Mouse (Mus musculus) kidney, postnatal 0 days (tissue): ENCODE measurements around the gene Mgrn1. TPM values are rescaled to one million over a fixed set of nuclear protein-coding genes. Genes with fewer than 3 reads are reported as not detected.

Experiments
- ATAC-seq: fragments of 200-750 bp; cut with Nextera tagmentation; replicated peaks from 2 replicates; pipeline ENCODE4 v1.8.0; 2017; ENCODE audit warnings: low read depth, moderate number of reproducible peaks, moderate TSS enrichment, moderate library complexity; ENCODE audit not compliant: low FRiP score
- DNase-seq: peaks from one replicate; pipeline ENCODE4 v3.0.0-alpha.2; 2016; ENCODE audit warnings: low spot score
- H3K27ac ChIP-seq: fragments of 300-500 bp; sonication (generic); 2 replicates; pipeline ENCODE4 v1.5.1; 2014; ENCODE audit warnings: mild to moderate bottlenecking
- H3K27me3 ChIP-seq: fragments of 300-500 bp; sonication (generic); 2 replicates; pipeline ENCODE4 v1.6.1; 2014; ENCODE audit warnings: low read length, mixed read lengths; ENCODE audit not compliant: insufficient read depth
- H3K36me3 ChIP-seq: fragments of 300-500 bp; sonication (generic); 2 replicates; pipeline ENCODE4 v1.6.1; 2014; ENCODE audit warnings: low read length, mixed read lengths; ENCODE audit not compliant: insufficient read depth
- H3K4me1 ChIP-seq: fragments of 300-500 bp; sonication (generic); replicated peaks from 2 replicates; pipeline ENCODE4 v1.6.1; 2014; ENCODE audit warnings: antibody characterized with exemption, low read length, mixed read lengths; ENCODE audit not compliant: insufficient read depth
- H3K4me2 ChIP-seq: fragments of 300-500 bp; sonication (generic); 2 replicates; pipeline ENCODE4 v1.6.1; 2014; ENCODE audit warnings: mild to moderate bottlenecking, low read length, moderate library complexity, mixed read lengths
- H3K4me3 ChIP-seq: fragments of 300-500 bp; sonication (generic); replicated peaks from 2 replicates; pipeline ENCODE4 v1.5.1; 2014; ENCODE audit warnings: low read depth, low read length
- H3K9ac ChIP-seq: fragments of 300-500 bp; sonication (generic); 2 replicates; pipeline ENCODE4 v1.6.1; 2014; ENCODE audit warnings: low read depth, low read length
- H3K9me3 ChIP-seq: fragments of 300-500 bp; sonication (generic); replicated peaks from 2 replicates; pipeline ENCODE4 v1.6.1; 2016; ENCODE audit warnings: low read length, inconsistent platforms, mixed read lengths
- CTCF ChIP-seq: IDR thresholded peaks from 2 replicates; pipeline ENCODE4 v1.5.1; 2016; ENCODE audit warnings: antibody characterized with exemption, low read depth, mild to moderate bottlenecking, moderate library complexity
- WGBS: fragments of 180-500 bp; shearing (Covaris S2); extraction: QIAGEN DNeasy Blood & Tissue Kit; methylation state at CpG from one replicate; pipeline ENCODE4 v1.1.7; 2014; 5-methylcytosine and 5-hydroxymethylcytosine counted together
- polyA plus RNA-seq: library from polyadenylated mRNA; unstranded; fragments of >200 nt; fragmentation: Nextera tagmentation; extraction: Ambion mirVana; gene quantifications from 2 replicates; pipeline ENCODE4 v1.2.1, GENCODE M21; 2015

The Mgrn1 gene
- polyA plus RNA-seq, 1 experiment from 2014 or later = 85.9 TPM

DNA sequence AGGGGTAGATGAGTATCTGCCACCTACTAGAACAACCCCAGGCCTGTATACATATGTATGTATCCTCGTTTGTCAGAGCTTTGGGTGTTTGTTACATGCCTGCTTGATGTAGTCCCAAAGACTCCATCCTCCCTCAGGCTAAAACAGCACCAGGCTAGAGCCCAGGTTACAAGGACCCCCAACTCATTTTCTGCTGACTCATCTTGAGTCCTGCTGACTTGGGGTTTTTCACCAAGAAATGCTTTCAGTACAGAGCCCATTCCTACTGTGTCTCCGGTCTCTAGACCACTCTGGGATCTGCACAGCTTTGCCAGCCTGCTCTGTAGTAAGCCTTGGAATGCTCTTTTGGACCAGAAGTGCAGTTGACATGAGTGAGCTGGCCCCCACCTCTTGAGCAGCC, 30.6 kb downstream of the Mgrn1 start:
- ATAC-seq = no peak
- Histone ChIP-seq H3K36me3 (peaks cover 31% of the 10 kb centered on the region), H3K4me1 (no peaks in the 10 kb centered on the region; the same call in 1 of the 2 replicates), H3K4me3 (no peak overlapping the region), H3K27ac (no peak overlapping the region), H3K9me3 (no peaks in the 10 kb centered on the region), H3K4me2 (no peak overlapping the region), H3K27me3 (no peaks in the 10 kb centered on the region), H3K9ac (no peak overlapping the region)
- no peak for DNase-seq
- TF ChIP-seq CTCF = no peak
- WGBS = 81% methylated on average over 2 of the region's 2 CpGs

DNA sequence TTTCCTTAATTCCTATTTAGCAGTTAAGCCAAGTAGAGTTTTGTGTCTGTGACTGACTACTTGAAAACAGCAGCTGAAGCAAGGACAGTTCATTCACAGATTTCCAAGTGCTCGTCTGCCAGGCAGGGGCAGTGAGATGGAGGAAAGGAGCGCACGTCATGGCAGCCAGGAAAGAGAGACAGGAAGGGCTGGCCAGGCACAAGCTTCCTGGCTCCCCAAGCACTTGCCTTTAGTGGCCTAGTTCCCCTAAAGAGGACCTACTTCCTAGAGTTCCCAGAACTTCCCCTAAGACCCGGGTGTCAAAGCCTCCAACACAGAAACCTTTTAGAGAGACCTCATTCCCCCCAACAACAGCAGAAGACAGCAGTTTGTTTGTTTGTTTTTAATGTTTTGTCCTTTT, 34.5 kb downstream of the Mgrn1 start:
- Histone ChIP-seq H3K4me2 (no peak overlapping the region), H3K27me3 (no peaks in the 10 kb centered on the region), H3K27ac (peak overlapping the region; percentile 48; the same call in 1 of the 2 replicates), H3K36me3 (peaks cover 56% of the 10 kb centered on the region), H3K9ac (no peak overlapping the region), H3K4me1 (no peaks in the 10 kb centered on the region), H3K9me3 (no peaks in the 10 kb centered on the region), H3K4me3 (no peak overlapping the region)
- WGBS = 74% methylated on average over 4 of the region's 4 CpGs
- ATAC-seq = no peak
- no peak for DNase-seq
- no peak for TF ChIP-seq CTCF

DNA sequence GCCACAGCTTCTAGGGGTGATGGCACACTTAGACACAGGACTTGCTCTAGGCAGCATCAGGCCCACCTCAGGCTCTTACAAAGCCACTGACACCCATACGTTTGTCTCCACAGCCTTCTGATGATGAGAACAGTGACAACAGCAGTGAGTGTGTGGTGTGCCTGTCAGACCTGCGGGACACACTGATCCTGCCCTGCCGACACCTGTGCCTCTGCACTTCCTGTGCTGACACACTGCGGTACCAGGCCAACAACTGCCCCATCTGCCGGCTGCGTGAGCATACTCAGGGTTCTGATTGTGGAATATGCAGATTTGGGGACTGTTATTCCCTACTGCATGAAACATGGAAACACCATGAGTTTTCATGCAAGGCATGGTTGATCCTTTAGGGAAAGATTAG, 36.4 kb downstream of the Mgrn1 start:
- DNase-seq (no peak), ATAC-seq (no peak)
- Histone ChIP-seq H3K9ac (no peak overlapping the region), H3K27ac (no peak overlapping the region), H3K36me3 (peaks cover 61% of the 10 kb centered on the region), H3K27me3 (no peaks in the 10 kb centered on the region), H3K4me1 (no peaks in the 10 kb centered on the region), H3K4me2 (no peak overlapping the region), H3K9me3 (no peaks in the 10 kb centered on the region), H3K4me3 (no peak overlapping the region)
- no peak for TF ChIP-seq CTCF
- WGBS = 93% methylated on average over 6 of the region's 6 CpGs

DNA sequence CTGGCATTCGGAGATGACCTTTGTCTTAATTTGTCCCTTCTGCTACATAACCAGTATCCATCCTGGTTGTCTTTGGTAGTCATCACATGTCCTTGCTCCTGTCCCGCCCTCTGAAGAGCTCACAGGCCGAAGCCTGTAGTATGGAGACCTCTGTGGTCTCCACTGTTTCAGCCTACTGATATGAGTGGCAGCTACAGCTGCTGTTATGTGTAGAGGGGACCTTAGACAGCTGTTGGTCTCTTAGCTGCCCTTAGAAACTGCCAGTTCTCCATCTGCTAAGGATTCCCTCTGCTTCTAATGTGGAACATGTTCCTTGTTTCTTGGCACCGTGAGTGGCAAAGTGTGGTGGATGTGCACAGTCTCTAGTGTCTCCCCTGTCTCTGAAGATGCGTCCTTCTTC, 37.9 kb downstream of the Mgrn1 start:
- Histone ChIP-seq H3K9ac (no peak overlapping the region), H3K27me3 (no peaks in the 10 kb centered on the region), H3K4me3 (no peak overlapping the region), H3K9me3 (no peaks in the 10 kb centered on the region), H3K36me3 (peaks cover 65% of the 10 kb centered on the region), H3K4me2 (no peak overlapping the region), H3K27ac (no peak overlapping the region), H3K4me1 (no peaks in the 10 kb centered on the region)
- DNase-seq (no peak), ATAC-seq (no peak)
- no peak for TF ChIP-seq CTCF
- 91% methylated on average over 5 of the region's 5 CpGs for WGBS

DNA sequence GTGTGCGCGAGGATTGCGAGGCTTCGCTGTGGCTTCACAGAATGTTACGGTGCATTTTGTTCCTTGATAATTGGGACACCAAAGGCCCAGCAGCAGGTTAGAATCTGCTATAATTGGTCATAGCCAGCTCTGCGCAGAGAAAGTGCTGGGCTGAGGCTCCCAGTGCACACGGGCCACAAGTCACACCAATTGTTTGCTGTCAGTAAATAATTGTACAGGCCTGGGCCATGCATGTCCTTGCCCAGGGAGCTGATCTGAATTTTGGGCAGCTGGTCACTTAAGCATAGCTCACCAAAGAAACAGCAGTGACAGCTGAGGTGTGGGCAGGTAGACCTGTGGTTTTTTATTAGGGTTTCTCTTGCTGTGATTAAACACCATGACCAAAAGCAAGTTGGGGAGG, 41.9 kb downstream of the Mgrn1 start:
- H3K27ac ChIP-seq = no peak overlapping the region
- H3K9me3 ChIP-seq = no peaks in the 10 kb centered on the region
- H3K4me3 ChIP-seq = no peak overlapping the region
- no peak for DNase-seq
- H3K9ac ChIP-seq = no peak overlapping the region
- peaks cover 78% of the 10 kb centered on the region for H3K36me3 ChIP-seq
- no peak overlapping the region for H3K4me2 ChIP-seq
- no peaks in the 10 kb centered on the region for H3K27me3 ChIP-seq
- TF ChIP-seq CTCF = no peak
- ATAC-seq = no peak
- H3K4me1 ChIP-seq = no peaks in the 10 kb centered on the region
- 93% methylated on average over 7 of the region's 7 CpGs for WGBS

DNA sequence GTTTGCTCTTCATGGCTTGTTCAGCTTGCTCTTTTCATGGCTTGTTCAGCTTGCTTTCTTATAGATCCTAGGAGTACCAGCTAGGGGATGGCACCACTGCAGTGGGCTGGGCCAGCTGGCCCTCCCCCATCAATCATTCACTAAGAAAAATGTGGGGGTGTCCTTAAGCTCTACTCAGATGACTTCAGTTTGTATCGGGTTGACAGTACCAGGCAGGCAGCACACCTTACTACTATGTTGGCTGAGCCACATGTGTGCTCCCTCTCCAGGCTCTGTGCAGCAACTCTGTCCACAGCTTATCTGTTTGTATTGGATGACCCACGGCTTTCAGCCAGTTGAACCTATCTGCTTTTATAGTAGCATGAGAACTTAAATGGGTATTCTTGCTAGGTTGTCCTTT, 42.4 kb downstream of the Mgrn1 start:
- DNase-seq (no peak), ATAC-seq (no peak)
- Histone ChIP-seq H3K9ac (no peak overlapping the region), H3K36me3 (peaks cover 77% of the 10 kb centered on the region), H3K9me3 (no peaks in the 10 kb centered on the region), H3K27ac (no peak overlapping the region), H3K4me1 (no peaks in the 10 kb centered on the region), H3K4me3 (no peak overlapping the region), H3K27me3 (no peaks in the 10 kb centered on the region), H3K4me2 (no peak overlapping the region)
- 71% methylated on average over 2 of the region's 2 CpGs for WGBS
- no peak for TF ChIP-seq CTCF

DNA sequence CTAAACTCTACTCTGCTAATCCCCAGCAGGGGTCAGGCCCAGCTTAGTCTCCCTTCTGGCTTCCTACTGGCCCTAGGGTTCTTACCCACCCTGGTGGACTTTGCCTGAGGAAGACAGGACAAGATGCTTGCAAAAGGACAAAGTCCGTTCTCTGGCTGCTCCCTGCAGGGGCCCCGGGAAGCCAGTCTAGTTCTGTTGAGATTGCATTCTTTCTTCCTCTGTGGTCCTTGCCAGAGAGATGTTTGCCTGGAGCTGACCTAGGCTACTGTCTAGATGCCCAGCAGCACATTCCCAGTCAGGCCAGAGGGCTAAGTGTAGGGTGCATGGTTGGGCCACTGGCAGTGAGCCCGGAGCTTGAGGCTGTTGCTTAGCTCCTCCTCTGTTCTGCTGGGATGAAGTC, 46.4 kb downstream of the Mgrn1 start:
- no peak overlapping the region for H3K9ac ChIP-seq
- H3K9me3 ChIP-seq = no peaks in the 10 kb centered on the region
- DNase-seq = peak; percentile 55
- peaks cover 67% of the 10 kb centered on the region for H3K36me3 ChIP-seq
- no peaks in the 10 kb centered on the region for H3K4me1 ChIP-seq
- H3K27me3 ChIP-seq = no peaks in the 10 kb centered on the region
- 63% methylated on average over 3 of the region's 3 CpGs for WGBS
- H3K4me3 ChIP-seq = no peak overlapping the region
- no peak overlapping the region for H3K4me2 ChIP-seq
- TF ChIP-seq CTCF = peak; percentile 27; the same call in 1 of the 2 replicates
- peak; percentile 86 for ATAC-seq
- H3K27ac ChIP-seq = peak overlapping the region; percentile 47; the same call in 1 of the 2 replicates
